Mouse (Mus musculus): ENCODE data around the gene Gast.
"Not testable (repeated sequence)": the region's sequence is repeated elsewhere in the genome, so short reads cannot be mapped to it uniquely, and the experiment has no call there.

Gast gene

GRCm38 (mm10) chr11:100361059-100361458 is 26.9 kb downstream of the Gast start:
- DNase-seq (ENCODE audit: low spot score), result not testable (repeated sequence)

GRCm38 (mm10) chr11:100362209-100362978 is 28.2 kb downstream of the Gast start:
- peak; percentile 86 for DNase-seq (ENCODE audit: low spot score)

GRCm38 (mm10) chr11:100362979-100363562 is 28.9 kb downstream of the Gast start:
- DNase-seq (ENCODE audit: low spot score), result peak; percentile 82

- DNase-seq (ENCODE audit: low spot score), result no peak
These were observed 34.9 kb downstream of the Gast start for GRCm38 (mm10) chr11:100369145-100369544.

DNA sequence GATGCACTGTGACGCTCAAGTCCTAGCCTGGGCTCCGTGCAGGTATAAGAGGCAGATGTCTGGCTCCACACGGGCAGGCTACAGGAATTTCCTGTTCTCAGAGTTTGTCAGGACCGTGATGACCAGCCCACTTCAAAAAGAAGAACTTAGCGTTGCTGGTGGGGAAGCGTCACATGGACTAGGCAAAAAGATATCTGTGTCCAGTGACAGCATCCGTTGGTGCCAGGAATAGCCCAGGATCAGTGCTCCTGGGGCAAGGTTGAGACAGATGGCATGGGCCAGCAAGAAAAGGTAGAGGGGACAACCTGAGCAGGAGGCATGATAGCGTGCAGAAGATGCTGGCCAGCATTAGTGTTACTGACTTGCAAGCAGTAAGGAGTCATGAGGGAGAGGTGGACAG is 35.6 kb downstream of the Gast start:
- DNase-seq (ENCODE audit: low spot score), result no peak

DNA sequence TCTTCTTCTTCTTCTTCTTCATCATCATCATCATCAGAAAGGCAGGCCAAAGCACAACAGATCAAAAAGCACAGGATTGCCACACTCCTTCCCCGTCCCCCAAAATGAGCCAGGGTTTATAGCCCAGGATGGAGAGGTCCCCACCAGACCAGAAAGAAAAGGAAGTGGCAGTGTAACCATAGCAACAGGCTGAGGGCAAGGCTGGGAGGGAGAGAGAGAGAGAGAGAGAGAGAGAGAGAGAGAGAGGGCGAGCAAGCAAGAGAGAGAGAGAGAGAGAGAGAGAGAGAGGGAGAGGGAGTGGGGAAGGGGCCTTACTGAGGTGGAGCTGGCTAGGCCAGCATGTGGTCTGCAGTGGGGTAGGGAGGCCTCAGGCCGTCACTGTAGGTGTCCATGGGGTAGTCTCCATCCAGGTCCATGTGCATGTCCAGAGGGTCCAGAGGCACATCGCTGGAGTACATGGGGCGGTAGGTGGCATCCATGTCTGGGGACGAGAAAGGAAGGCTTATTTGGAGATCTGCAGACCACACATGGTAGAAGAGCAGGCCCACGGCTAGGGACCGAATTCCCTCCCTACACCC is 37.9 kb downstream of the Gast start:
- peak; percentile 38 for DNase-seq (ENCODE audit: low spot score)

GRCm38 (mm10) chr11:100375127-100375526 is 40.9 kb downstream of the Gast start:
- DNase-seq (ENCODE audit: low spot score), result no peak

- no peak for DNase-seq (ENCODE audit: low spot score)
These were observed 41.8 kb downstream of the Gast start for GRCm38 (mm10) chr11:100376005-100376404.

DNA sequence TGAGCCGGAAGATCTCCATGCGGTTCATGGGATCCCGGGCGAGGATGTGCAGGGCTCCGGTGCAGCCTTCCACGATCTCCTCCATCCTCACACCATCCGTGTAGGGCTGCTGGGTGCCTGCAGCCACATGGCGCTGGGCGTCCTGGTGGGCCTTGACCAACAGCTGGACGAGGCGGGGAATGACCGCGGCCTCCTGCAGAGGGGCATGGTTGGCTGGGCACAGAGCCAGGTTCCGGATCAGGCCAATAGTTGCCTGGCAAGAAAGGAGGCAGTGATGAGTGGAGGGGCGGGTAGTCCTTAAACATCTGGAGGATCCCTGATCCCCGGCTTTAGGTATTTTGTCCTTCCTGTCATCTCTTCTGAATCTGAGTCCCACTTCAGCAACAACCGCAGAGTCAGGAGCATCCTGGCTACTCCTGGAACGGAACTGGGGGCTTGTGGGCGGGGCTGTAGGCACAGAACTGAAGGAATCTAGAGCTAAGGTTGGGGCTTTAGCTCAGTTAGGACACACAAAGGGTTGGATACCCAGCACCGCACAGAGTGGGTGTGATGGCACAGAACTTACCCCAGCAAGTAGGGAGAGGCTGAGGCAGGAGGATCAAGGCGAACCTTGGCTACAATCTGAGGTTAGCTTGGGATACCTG is 42.7 kb downstream of the Gast start:
- no peak for DNase-seq (ENCODE audit: low spot score)

- DNase-seq (ENCODE audit: low spot score), result no peak
These were observed 43.8 kb downstream of the Gast start for GRCm38 (mm10) chr11:100377989-100378388.

GRCm38 (mm10) chr11:100378446-100378845 is 44.2 kb downstream of the Gast start:
- no peak for DNase-seq (ENCODE audit: low spot score)

- DNase-seq (ENCODE audit: low spot score), result no peak
These were observed 45.1 kb downstream of the Gast start for GRCm38 (mm10) chr11:100379311-100379710.

DNA sequence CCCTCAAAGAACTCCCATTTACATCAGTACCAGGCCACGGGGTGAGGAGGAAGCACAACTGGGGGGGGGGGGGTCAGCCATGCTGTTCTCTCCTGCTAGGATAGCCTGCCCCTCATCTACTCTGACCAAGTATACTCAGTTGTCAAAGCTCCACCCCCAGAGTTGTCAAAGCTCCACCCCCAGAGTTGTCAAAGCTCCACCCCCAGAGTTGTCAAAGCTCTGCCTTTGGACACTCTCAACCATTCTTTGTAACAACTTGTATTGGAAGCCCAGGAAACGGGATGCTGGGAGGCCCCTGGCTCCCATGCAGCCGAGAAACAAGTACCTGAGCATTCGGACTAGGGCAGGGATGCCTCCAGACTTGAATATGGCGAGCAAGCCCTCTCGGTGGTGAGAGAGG is 48.5 kb downstream of the Gast start:
- no peak for DNase-seq (ENCODE audit: low spot score)

GRCm38 (mm10) chr11:100385016-100385415 is 50.8 kb downstream of the Gast start:
- DNase-seq (ENCODE audit: low spot score), result no peak

GRCm38 (mm10) chr11:100386586-100386985 is 52.4 kb downstream of the Gast start:
- no peak for DNase-seq (ENCODE audit: low spot score)
